Mouse (Mus musculus) adrenal gland, postnatal 4 days (tissue): ENCODE results near the gene Myoc. TPM values are rescaled to one million over a fixed set of nuclear protein-coding genes. Genes with fewer than 3 reads are reported as not detected.
A peak's percentile ranks its signal among the peaks of the same experiment; 100 is the strongest.

Experiments used
- DNase-seq, 2 experiments: peaks; one replicate each; pipeline ENCODE4 v3.0.0; 2021 to 2022; ENCODE audit warnings: low spot score in 2 of 2, mixed read lengths in 2 of 2
- microRNA-seq: library from miRNA; unstranded; fragments of <30 nt; microRNA quantifications from one replicate; pipeline ENCODE4 v1.2.0, GENCODE M21; 2021
- total RNA-seq, 2 experiments: library from RNA; stranded (reverse); gene quantifications; 2 replicates each; pipeline ENCODE4 v1.2.3; 2021

Myoc gene
- total RNA-seq, 2 experiments from 2014 or later, result 0.71 to 1.1 TPM

DNA sequence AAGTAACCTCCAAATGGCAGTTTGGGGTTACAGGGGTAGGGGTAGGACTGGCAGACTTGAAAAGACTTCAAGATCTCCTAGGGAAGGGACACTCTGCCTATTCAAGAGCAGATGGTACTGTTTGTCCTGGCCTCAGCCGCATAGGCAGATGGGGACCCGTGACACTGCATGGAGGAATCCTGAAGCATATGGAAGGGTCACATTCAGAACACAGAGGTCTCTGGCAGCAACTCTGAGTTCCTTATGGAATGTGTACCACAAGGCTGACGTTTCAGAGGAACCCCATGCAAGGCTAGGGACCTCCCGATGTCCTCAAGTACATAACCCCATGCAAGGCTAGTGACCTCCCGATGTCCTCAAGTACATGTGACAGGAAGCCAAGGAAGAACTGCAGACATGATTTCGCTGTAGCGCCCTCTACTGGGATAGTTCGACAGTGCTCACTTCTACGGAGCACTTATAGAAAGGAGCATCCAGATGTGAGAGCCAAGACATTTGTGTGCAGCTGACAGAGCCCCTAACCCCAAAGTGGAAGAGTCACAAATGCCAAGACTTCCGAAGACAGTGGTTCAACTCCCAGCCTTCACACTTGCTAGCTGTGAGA lies 7.2 kb downstream of the Myoc start:
- DNase-seq, result no peak

DNA sequence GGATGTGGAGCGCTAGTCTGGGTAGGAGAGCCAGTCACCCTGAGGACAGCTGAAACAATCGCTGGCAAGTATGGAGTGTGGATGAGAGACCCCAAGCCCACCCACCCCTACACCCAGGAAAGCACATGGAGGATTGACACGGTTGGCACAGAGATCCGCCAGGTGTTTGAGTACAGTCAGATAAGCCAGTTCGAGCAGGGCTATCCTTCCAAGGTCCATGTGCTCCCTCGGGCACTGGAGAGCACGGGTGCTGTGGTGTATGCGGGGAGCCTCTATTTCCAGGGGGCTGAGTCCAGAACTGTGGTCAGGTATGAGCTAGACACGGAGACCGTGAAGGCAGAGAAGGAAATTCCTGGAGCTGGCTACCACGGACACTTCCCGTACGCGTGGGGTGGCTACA lies 9.5 kb downstream of the Myoc start:
- no peak for DNase-seq

DNA sequence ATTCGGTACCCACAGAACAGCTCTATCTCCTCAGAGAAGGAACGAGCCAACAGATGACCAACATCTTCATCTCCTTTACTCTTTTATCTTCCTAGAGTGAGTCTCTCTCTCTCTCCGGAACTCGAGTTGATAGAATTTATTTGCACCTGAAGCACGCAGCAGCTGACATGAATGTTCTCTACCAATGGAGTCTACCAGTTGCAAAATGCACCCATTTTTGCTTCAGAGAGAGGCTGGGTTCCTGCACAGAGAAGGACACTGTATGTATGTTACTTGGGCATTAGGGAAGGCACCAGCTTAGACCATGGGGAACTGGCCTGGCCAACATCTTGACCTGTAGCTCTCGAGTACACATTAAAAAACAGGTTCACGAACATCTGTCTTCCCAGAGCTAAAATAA lies 19.2 kb downstream of the Myoc start, which contains the start of gene Myocos:
Myocos (minus strand) TSS at position 101 of the 400 bp plus-strand sequence.
- DNase-seq, result no peak

DNA sequence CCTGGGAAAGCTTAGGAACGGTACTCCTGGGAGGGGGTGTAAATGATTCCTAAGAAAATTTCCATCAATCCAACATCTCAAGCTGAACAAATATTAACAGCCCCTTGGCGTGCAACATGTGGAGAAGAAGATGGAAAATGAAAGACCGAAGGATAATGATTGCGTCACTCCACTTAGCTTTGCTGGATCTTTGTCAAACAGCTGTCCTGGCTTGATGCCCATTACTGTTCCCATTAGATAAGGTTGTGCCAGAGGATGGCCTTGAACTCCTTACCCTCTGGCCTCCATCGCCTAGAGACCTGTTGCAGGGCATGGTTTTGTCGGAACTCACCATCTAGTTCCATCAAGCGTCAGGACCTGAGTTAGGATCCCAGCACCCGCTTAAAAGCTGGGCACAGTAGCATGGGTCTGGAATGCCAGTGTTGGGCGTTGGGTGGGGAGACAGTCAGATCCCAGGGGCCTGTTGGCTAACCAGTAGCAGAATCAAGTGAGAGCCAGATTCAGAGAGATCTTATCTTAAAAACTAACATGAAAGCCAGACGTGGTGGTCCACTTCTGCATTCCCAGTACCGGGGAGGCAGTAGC lies 21.4 kb downstream of the Myoc start:
- DNase-seq, result no peak

DNA sequence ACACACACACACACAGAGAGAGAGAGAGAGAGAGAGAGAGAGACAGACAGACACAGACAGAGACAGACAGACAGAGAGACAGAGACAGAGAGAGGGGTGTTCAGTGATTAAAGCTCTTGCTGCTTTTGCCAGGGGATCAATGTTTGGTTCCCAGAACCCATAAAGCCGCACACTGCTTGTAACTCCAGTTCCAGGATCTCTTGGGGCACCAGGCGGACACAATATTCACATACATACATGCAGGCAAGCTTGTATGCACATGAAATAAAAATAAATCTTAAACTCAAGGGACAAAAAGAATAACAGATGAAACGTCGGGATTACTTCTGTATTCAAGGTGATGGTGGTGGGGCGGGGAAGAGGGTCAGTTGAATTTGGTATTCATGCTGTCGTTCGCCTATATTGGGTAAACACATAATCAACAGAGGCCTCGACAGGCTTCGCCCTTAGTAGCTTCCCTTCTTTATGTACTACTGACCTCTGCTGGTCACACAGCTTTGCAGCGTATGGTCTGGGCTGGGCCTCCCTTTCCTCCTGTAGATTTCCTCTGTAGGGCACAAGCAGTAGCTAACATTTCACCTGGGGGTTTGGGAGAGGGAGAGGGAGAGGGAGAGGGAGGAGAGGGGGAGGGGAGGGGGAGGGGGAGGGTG lies 26.0 kb downstream of the Myoc start:
- peak in 1 of 2 experiments; percentile 30 for DNase-seq

DNA sequence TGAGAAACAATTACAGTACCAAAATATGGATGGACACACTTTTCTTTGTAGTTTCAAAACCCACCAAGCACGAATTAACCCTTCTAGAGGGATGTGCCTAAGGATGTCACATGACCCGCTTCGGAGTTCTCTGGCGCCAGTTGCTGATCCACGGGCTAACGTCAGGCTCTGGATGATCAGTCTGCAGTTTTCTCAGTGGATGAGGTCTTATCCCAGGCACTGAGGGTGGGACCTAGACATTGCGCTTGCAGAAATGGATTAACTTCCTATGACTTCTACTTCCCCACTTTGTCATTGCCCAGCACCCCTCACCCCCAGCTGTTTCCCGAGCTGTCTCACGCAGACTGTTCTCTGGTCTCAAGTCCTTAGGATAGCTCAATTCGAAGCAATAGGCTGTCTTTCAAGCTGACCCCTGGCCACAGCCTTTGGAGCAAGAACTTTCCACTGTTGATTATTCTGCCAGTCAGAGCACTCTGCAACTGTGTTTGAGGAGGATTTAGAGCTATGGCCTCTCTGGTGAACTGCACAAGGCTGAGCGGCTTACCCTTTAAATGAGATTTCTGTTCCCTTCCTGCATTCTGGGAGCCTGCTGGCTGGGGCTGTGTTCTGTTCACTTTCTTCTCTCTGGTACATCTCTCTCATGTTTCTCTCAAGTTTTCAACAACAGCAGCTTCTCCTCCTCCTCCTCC lies 26.7 kb downstream of the Myoc start:
- DNase-seq, result no peak

DNA sequence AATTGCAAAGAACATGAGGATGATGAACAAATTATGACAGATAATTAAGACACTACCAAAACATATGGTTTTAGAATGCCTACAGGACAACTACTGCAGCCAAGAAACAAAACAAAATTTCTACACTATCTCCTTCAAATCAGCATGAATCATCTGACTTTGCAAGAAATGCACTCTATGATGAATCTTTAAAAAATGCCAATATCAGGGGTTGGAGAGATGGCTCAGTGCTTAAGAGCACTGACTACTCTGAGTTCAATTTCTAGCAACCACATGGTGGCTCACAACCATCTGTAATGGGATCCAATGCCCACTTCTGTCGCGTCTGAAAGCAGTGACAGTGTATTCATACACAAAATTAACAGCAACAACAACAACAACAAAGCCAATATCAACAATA lies 54.8 kb downstream of the Myoc start:
- no peak for DNase-seq

DNA sequence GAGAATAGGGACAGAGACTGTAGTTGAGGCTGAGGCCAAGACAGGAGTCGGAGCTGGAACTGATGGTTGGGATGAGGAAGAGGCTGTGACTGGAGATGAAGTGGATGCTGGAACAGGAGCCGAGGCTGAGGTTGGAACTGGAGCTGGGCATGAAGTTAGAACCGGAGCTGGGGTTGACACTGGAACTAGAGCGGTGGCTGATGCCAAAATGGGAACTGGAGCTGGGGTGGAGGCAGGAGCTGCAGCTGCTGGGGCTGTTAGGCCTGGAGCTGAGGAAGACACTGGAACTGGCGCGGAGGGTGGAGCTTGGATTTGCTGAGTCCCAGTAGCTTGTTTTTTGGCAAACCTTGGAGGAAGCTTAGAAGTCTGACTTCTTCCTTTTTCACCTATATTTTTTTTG lies 58.9 kb downstream of the Myoc start:
- no peak for DNase-seq

Small RNA genes within 50 kb of the gene (microRNA-seq; reads per million reads assigned to microRNA genes)
- gene Gm27616, result not detected

Other genes starting within 250 kb of the Myoc start
- gene Dnm3, start 161.1 kb upstream of the Myoc start, total RNA-seq, result 10 to 100 TPM; 14.1 to 15.6 TPM
- 10 to 100 TPM; 18.5 to 20.3 TPM for gene Mettl13, start 90.6 kb upstream of the Myoc start, total RNA-seq
- gene Vamp4, start 68.6 kb upstream of the Myoc start, total RNA-seq, result 10 to 100 TPM; 40.8 to 42.1 TPM
- not detected for gene Myocos, start 19.1 kb downstream of the Myoc start, total RNA-seq
- 100 to 1,000 TPM; 197 to 223 TPM for gene Prrc2c, start 101.4 kb downstream of the Myoc start, total RNA-seq
- gene Fmo4, start 174.8 kb downstream of the Myoc start, total RNA-seq, result 1 to 10 TPM; 1.5 to 2.0 TPM
- 100 to 1,000 TPM; 106 to 126 TPM for gene Fmo1, start 227.5 kb downstream of the Myoc start, total RNA-seq